Mouse (Mus musculus) cerebellum, adult 2 months (tissue): Measurements from ENCODE around the gene C1qtnf2.

Experiments used
- CTCF ChIP-seq: fragments of 200-500 bp; IDR thresholded peaks from 2 replicates; pipeline ENCODE4 v1.5.1; 2011; ENCODE audit warnings: low read depth, mild to moderate bottlenecking, control low read depth, low read length, moderate library complexity, borderline replicate concordance; ENCODE audit not compliant: insufficient read depth
- POLR2A ChIP-seq: fragments of 200-500 bp; IDR thresholded peaks from 2 replicates; pipeline ENCODE4 v1.6.1; 2011; ENCODE audit warnings: low read length, control low read depth, borderline replicate concordance; ENCODE audit not compliant: insufficient read depth

GRCm38 (mm10) chr11:43452266-43452665 lies 21.8 kb upstream of the C1qtnf2 start:
- no peak for TF ChIP-seq CTCF
- no peak for TF ChIP-seq POLR2A
